Mouse (Mus musculus) heart, embryonic 11.5 days (tissue): ENCODE results near the gene Sub1. TPM values are rescaled to one million over a fixed set of nuclear protein-coding genes. Genes with fewer than 3 reads are reported as not detected.

Experiments
- ATAC-seq: fragments of 200-750 bp; cut with Nextera tagmentation; replicated peaks from 2 replicates; pipeline ENCODE4 v1.8.0; 2017; ENCODE audit warnings: moderate library complexity; ENCODE audit not compliant: insufficient number of reproducible peaks, low FRiP score, low TSS enrichment
- H3K27ac ChIP-seq: fragments of 300-500 bp; sonication (generic); 2 replicates; pipeline ENCODE4 v1.5.1; 2014; ENCODE audit warnings: mild to moderate bottlenecking, low read depth, low read length
- H3K27me3 ChIP-seq: fragments of 300-500 bp; sonication (generic); 2 replicates; pipeline ENCODE4 v1.6.1; 2014; ENCODE audit warnings: mild to moderate bottlenecking, low read length, mixed read lengths; ENCODE audit not compliant: control insufficient read depth, insufficient read depth
- H3K36me3 ChIP-seq: fragments of 300-500 bp; sonication (generic); 2 replicates; pipeline ENCODE4 v1.6.1; 2014; ENCODE audit warnings: mild to moderate bottlenecking, low read length, moderate library complexity, mixed read lengths; ENCODE audit not compliant: control insufficient read depth, insufficient read depth
- H3K4me1 ChIP-seq: fragments of 300-500 bp; sonication (generic); 2 replicates; pipeline ENCODE4 v1.6.1; 2014; ENCODE audit warnings: low read length; ENCODE audit not compliant: control insufficient read depth, insufficient read depth
- H3K4me2 ChIP-seq: fragments of 300-500 bp; sonication (generic); 2 replicates; pipeline ENCODE4 v1.6.1; 2014; ENCODE audit warnings: mild to moderate bottlenecking, moderate library complexity
- H3K4me3 ChIP-seq: fragments of 300-500 bp; sonication (generic); 2 replicates; pipeline ENCODE4 v1.5.1; 2014; ENCODE audit warnings: low read depth, low read length
- H3K9ac ChIP-seq: fragments of 300-500 bp; sonication (generic); 2 replicates; pipeline ENCODE4 v1.6.1; 2014; ENCODE audit warnings: mild to moderate bottlenecking, low read depth, low read length, moderate library complexity
- H3K9me3 ChIP-seq: fragments of 300-500 bp; sonication (generic); replicated peaks from 2 replicates; pipeline ENCODE4 v1.6.1; 2016; ENCODE audit warnings: low read length; ENCODE audit not compliant: control insufficient read depth
- WGBS: fragments of 180-500 bp; shearing (Covaris S2); extraction: QIAGEN DNeasy Blood & Tissue Kit; methylation state at CpG from one replicate; pipeline ENCODE4 v1.1.7; 2014; ENCODE audit not compliant: insufficient replicate concordance; 5-methylcytosine and 5-hydroxymethylcytosine counted together
- polyA plus RNA-seq: library from polyadenylated mRNA; unstranded; fragments of >200 nt; fragmentation: Nextera tagmentation; extraction: Ambion mirVana; gene quantifications from 2 replicates; pipeline ENCODE4 v1.2.1, GENCODE M21; 2014

Sub1 gene
- polyA plus RNA-seq, 1 experiment from 2014 or later: 635 TPM

GRCm38 (mm10) chr15:12007971-12008800 is 11.4 kb upstream of the Sub1 start:
- no peak overlapping the region for H3K9ac ChIP-seq

GRCm38 (mm10) chr15:12007421-12007820 is 10.6 kb upstream of the Sub1 start:
- Histone ChIP-seq H3K36me3 (no peaks in the 10 kb centered on the region), H3K9me3 (no peaks in the 10 kb centered on the region), H3K27ac (no peak overlapping the region), H3K27me3 (no peaks in the 10 kb centered on the region), H3K9ac (no peak overlapping the region), H3K4me2 (no peak overlapping the region), H3K4me1 (no peaks in the 10 kb centered on the region), H3K4me3 (no peak overlapping the region)
- WGBS: 78% methylated on average over 7 of the region's 7 CpGs
- no peak for ATAC-seq

More at GRCm38 (mm10) chr15:12007971-12008800, 11.4 kb upstream of the Sub1 start:
- no peak overlapping the region for H3K4me2 ChIP-seq
- 56% methylated on average over 13 of the region's 13 CpGs for WGBS
- H3K9me3 ChIP-seq: no peaks in the 10 kb centered on the region
- H3K4me3 ChIP-seq: no peak overlapping the region
- no peaks in the 10 kb centered on the region for H3K4me1 ChIP-seq
- H3K36me3 ChIP-seq: no peaks in the 10 kb centered on the region
- no peak for ATAC-seq
- H3K27ac ChIP-seq: no peak overlapping the region
- no peaks in the 10 kb centered on the region for H3K27me3 ChIP-seq

GRCm38 (mm10) chr15:12006169-12006568 is 9.4 kb upstream of the Sub1 start:
- no peak overlapping the region for H3K27ac ChIP-seq
- no peaks in the 10 kb centered on the region for H3K4me1 ChIP-seq
- H3K36me3 ChIP-seq: no peaks in the 10 kb centered on the region
- H3K4me2 ChIP-seq: no peak overlapping the region
- ATAC-seq: no peak
- no peaks in the 10 kb centered on the region for H3K9me3 ChIP-seq
- WGBS: 88% methylated on average over 6 of the region's 6 CpGs
- no peak overlapping the region for H3K9ac ChIP-seq
- no peak overlapping the region for H3K4me3 ChIP-seq
- H3K27me3 ChIP-seq: no peaks in the 10 kb centered on the region

- ATAC-seq: peak; percentile 97
- Histone ChIP-seq H3K4me2 (peak overlapping the region; percentile 62), H3K9ac (peak overlapping the region; percentile 98), H3K27ac (peak overlapping the region; percentile 87), H3K27me3 (no peaks in the 10 kb centered on the region), H3K9me3 (no peaks in the 10 kb centered on the region), H3K4me3 (peak overlapping the region; percentile 95), H3K36me3 (peaks cover 2% of the 10 kb centered on the region; the same call in 1 of the 2 replicates), H3K4me1 (0 out of 2 replicates have a peak, but pooled peaks cover 7% of the 10 kb centered on the region)
- under 1% methylated on average over 33 of the region's 33 CpGs for WGBS
These were observed 975 bp downstream of the Sub1 start for GRCm38 (mm10) chr15:11995815-11996201.

GRCm38 (mm10) chr15:11994921-11995814 is 1.6 kb downstream of the Sub1 start:
- 1% methylated on average over 49 of the region's 71 CpGs for WGBS
- H3K36me3 ChIP-seq: peaks cover 5% of the 10 kb centered on the region
- ATAC-seq: peak; percentile 80
- H3K27me3 ChIP-seq: no peaks in the 10 kb centered on the region
- H3K9me3 ChIP-seq: no peaks in the 10 kb centered on the region
- H3K4me2 ChIP-seq: peak overlapping the region; percentile 62
- peak overlapping the region; percentile 98 for H3K9ac ChIP-seq
- 0 out of 2 replicates have a peak, but pooled peaks cover 7% of the 10 kb centered on the region for H3K4me1 ChIP-seq
- peak overlapping the region; percentile 87 for H3K27ac ChIP-seq
- H3K4me3 ChIP-seq: peak overlapping the region; percentile 95

GRCm38 (mm10) chr15:11994006-11994405 is 2.8 kb downstream of the Sub1 start:
- Histone ChIP-seq H3K9ac (no peak overlapping the region), H3K9me3 (no peaks in the 10 kb centered on the region), H3K4me3 (peak overlapping the region; percentile 95), H3K4me2 (peak overlapping the region; percentile 62), H3K36me3 (peaks cover 9% of the 10 kb centered on the region), H3K4me1 (0 out of 2 replicates have a peak, but pooled peaks cover 7% of the 10 kb centered on the region), H3K27ac (no peak overlapping the region), H3K27me3 (no peaks in the 10 kb centered on the region)
- WGBS: 76% methylated on average over 2 of the region's 2 CpGs
- ATAC-seq: no peak

GRCm38 (mm10) chr15:11991552-11992113 is 5.2 kb downstream of the Sub1 start:
- peaks cover 21% of the 10 kb centered on the region for H3K36me3 ChIP-seq
- ATAC-seq: no peak

GRCm38 (mm10) chr15:11988580-11988979 is 8.2 kb downstream of the Sub1 start:
- Histone ChIP-seq H3K27me3 (no peaks in the 10 kb centered on the region), H3K9me3 (no peaks in the 10 kb centered on the region), H3K4me1 (no peaks in the 10 kb centered on the region), H3K4me2 (no peak overlapping the region), H3K36me3 (peaks cover 31% of the 10 kb centered on the region), H3K27ac (no peak overlapping the region), H3K4me3 (no peak overlapping the region), H3K9ac (no peak overlapping the region)
- whole genome bisulfite sequencing: 88% methylated on average over 4 of the region's 4 CpGs
- no peak for ATAC-seq

More at GRCm38 (mm10) chr15:11991552-11992113, 5.2 kb downstream of the Sub1 start:
- no peak overlapping the region for H3K4me3 ChIP-seq
- no peaks in the 10 kb centered on the region for H3K27me3 ChIP-seq
- no peaks in the 10 kb centered on the region for H3K9me3 ChIP-seq
- 0 out of 2 replicates have a peak, but pooled peaks cover 7% of the 10 kb centered on the region for H3K4me1 ChIP-seq
- no peak overlapping the region for H3K27ac ChIP-seq
- no peak overlapping the region for H3K4me2 ChIP-seq
- H3K9ac ChIP-seq: no peak overlapping the region
- WGBS: 86% methylated on average over 3 of the region's 3 CpGs
